Mouse (Mus musculus) CH12.LX (cell line): ENCODE measurements around the gene Fnbp1.

Experiments
- BHLHE40 ChIP-seq: IDR thresholded peaks from 2 replicates; pipeline ENCODE4 v1.6.1; 2011; ENCODE audit warnings: mild to moderate bottlenecking, low read depth, low read length, improper control_type of control experiment
- CHD2 ChIP-seq: IDR thresholded peaks from 2 replicates; pipeline ENCODE4 v1.6.1; 2011; ENCODE audit warnings: low read length, improper control_type of control experiment
- CTCF ChIP-seq, 2 experiments: IDR thresholded peaks in 1 of 2; conservative IDR thresholded peaks in 1 of 2; 2 replicates each; pipeline ENCODE4 v1.5.1; 2011 to 2012; ENCODE audit warnings: low read depth in 2 of 2, low read length in 2 of 2, improper control_type of control experiment in 1 of 2, inconsistent platforms in 1 of 2, mild to moderate bottlenecking in 1 of 2, moderate library complexity in 1 of 2
- EP300 ChIP-seq: IDR thresholded peaks from 2 replicates; pipeline ENCODE4 v1.6.1; 2011; ENCODE audit warnings: low read length, improper control_type of control experiment
- NELFE ChIP-seq: IDR thresholded peaks from 2 replicates; pipeline ENCODE4 v1.6.1; 2011; ENCODE audit warnings: low read depth, low read length, improper control_type of control experiment
- POLR2A ChIP-seq: IDR thresholded peaks from 2 replicates; pipeline ENCODE4 v1.6.1; 2011; ENCODE audit warnings: low read depth, mild to moderate bottlenecking, improper control_type of control experiment, low read length

DNA sequence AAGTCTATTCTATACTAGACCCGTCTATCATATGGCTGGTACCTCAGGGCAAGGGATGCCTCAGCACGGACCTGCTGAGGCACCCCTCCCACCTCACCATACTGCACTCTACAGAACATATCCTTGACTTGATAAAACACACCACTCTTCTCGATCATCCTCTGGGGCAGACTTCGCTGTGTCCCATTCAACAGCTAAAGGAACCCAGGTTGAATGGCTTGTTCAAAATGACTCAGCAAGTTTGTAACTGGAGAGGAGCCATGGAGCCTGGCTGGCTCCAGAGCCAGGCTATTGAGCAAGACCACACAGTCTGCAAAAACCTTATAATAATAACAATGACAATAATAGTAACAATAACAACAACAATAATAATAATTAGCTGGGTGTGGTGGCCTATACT is 13.9 kb downstream of the Fnbp1 start:
- TF ChIP-seq CTCF (conservative IDR thresholded peaks at IDR 0.05 in 1 of 2, IDR thresholded peaks at IDR 0.05 in 1 of 2; ENCODE audit: low read depth in 2 of 2, low read length in 2 of 2) (no peak), EP300 (no peak), POLR2A (no peak), CHD2 (no peak), NELFE (no peak), BHLHE40 (no peak)
